Mouse (Mus musculus) cerebellum, adult 2 months (tissue): ENCODE measurements around the gene Acot1. TPM values are rescaled to one million over a fixed set of nuclear protein-coding genes. Genes with fewer than 3 reads are reported as not detected.
"Not testable (repeated sequence)": the region's sequence is repeated elsewhere in the genome, so short reads cannot be mapped to it uniquely, and the experiment has no call there.

Experiments
- DNase-seq, 2 experiments: peaks; one replicate each; pipeline ENCODE4 v3.0.0; 2021
- H3K27ac ChIP-seq: fragments of 200-500 bp; 2 replicates; pipeline ENCODE4 v1.5.1; 2012; ENCODE audit warnings: low read length, control low read depth, inconsistent platforms; ENCODE audit not compliant: insufficient read depth
- H3K27me3 ChIP-seq: fragments of 200-500 bp; 2 replicates; pipeline ENCODE4 v1.6.1; 2012; ENCODE audit warnings: inconsistent platforms, mild to moderate bottlenecking, low read length, moderate library complexity; ENCODE audit not compliant: control insufficient read depth, insufficient read depth
- H3K4me1 ChIP-seq: fragments of 200-500 bp; 2 replicates; pipeline ENCODE4 v1.6.1; 2011; ENCODE audit warnings: low read length; ENCODE audit not compliant: control insufficient read depth, insufficient read depth
- H3K4me3 ChIP-seq: fragments of 200-500 bp; replicated peaks from 2 replicates; pipeline ENCODE3; 2011; ENCODE audit warnings: mild to moderate bottlenecking, low read depth, low read length, control low read depth; ENCODE audit not compliant: insufficient read depth
- CTCF ChIP-seq: fragments of 200-500 bp; IDR thresholded peaks from 2 replicates; pipeline ENCODE4 v1.5.1; 2011; ENCODE audit warnings: low read depth, mild to moderate bottlenecking, control low read depth, low read length, moderate library complexity, borderline replicate concordance; ENCODE audit not compliant: insufficient read depth
- POLR2A ChIP-seq: fragments of 200-500 bp; IDR thresholded peaks from 2 replicates; pipeline ENCODE4 v1.6.1; 2011; ENCODE audit warnings: low read length, control low read depth, borderline replicate concordance; ENCODE audit not compliant: insufficient read depth
- WGBS: fragments of 180-500 bp; shearing (Covaris S2); methylation state at CpG from one replicate; pipeline ENCODE4 v1.1.7; 2018; 5-methylcytosine and 5-hydroxymethylcytosine counted together
- polyA plus RNA-seq: library from polyadenylated mRNA; depleted of rRNA; stranded (reverse); fragments of >200 nt; gene quantifications from 2 replicates; pipeline ENCODE4 v1.2.3, GENCODE M21; 2012

The Acot1 gene
- polyA plus RNA-seq, 1 experiment, result 18.2 TPM

GRCm38 (mm10) chr12:84023052-84023745 is 13.9 kb downstream of the Acot1 start:
- Histone ChIP-seq H3K4me3 (no peak overlapping the region), H3K27ac (no peak overlapping the region), H3K27me3 (no peaks in the 10 kb centered on the region), H3K4me1 (no peaks in the 10 kb centered on the region)
- no peak for DNase-seq
- TF ChIP-seq POLR2A (no peak), CTCF (no peak)
- WGBS, result 88% methylated on average over 9 of the region's 9 CpGs

GRCm38 (mm10) chr12:84025888-84026287 is 16.6 kb downstream of the Acot1 start:
- H3K4me3 ChIP-seq, result no peak overlapping the region
- 75% methylated on average over 7 of the region's 7 CpGs for WGBS
- H3K27ac ChIP-seq, result no peak overlapping the region
- TF ChIP-seq POLR2A, result no peak
- TF ChIP-seq CTCF, result no peak
- H3K4me1 ChIP-seq, result no peaks in the 10 kb centered on the region
- H3K27me3 ChIP-seq, result no peaks in the 10 kb centered on the region
- DNase-seq, result no peak

- H3K27me3 ChIP-seq, DNase-seq, H3K4me1 ChIP-seq, H3K27ac ChIP-seq, H3K4me3 ChIP-seq: not testable (repeated sequence)
- WGBS, result 51% methylated on average over 3 of the region's 3 CpGs
Measured at GRCm38 (mm10) chr12:84028328-84028727, 19.0 kb downstream of the Acot1 start.

- 100% methylated on average over 1 of the region's 1 CpGs for WGBS
- H3K27me3 ChIP-seq, H3K4me1 ChIP-seq, H3K27ac ChIP-seq, H3K4me3 ChIP-seq, DNase-seq: not testable (repeated sequence)
Measured at GRCm38 (mm10) chr12:84029043-84029442, 19.8 kb downstream of the Acot1 start.

GRCm38 (mm10) chr12:84030659-84031332 is 21.5 kb downstream of the Acot1 start:
- Histone ChIP-seq H3K27me3 (no peaks in the 10 kb centered on the region), H3K4me1 (no peaks in the 10 kb centered on the region), H3K27ac (no peak overlapping the region), H3K4me3 (no peak overlapping the region)
- TF ChIP-seq POLR2A, result no peak
- peak; percentile 91 for TF ChIP-seq CTCF
- 51% methylated on average over 4 of the region's 4 CpGs for WGBS
- peak; percentile 75 to 79 for DNase-seq

GRCm38 (mm10) chr12:84032854-84033253 is 23.6 kb downstream of the Acot1 start:
- 94% methylated on average over 4 of the region's 4 CpGs for WGBS
- H3K4me3 ChIP-seq, result no peak overlapping the region
- DNase-seq, result no peak
- H3K27me3 ChIP-seq, result no peaks in the 10 kb centered on the region
- no peak for TF ChIP-seq CTCF
- TF ChIP-seq POLR2A, result no peak
- no peaks in the 10 kb centered on the region for H3K4me1 ChIP-seq
- no peak overlapping the region for H3K27ac ChIP-seq

GRCm38 (mm10) chr12:84033302-84033701 is 24.0 kb downstream of the Acot1 start:
- H3K4me1 ChIP-seq, DNase-seq, H3K4me3 ChIP-seq, H3K27ac ChIP-seq, H3K27me3 ChIP-seq: not testable (repeated sequence)
- 82% methylated on average over 2 of the region's 2 CpGs for WGBS

- Histone ChIP-seq H3K27ac (no peak overlapping the region), H3K27me3 (no peaks in the 10 kb centered on the region), H3K4me1 (no peaks in the 10 kb centered on the region), H3K4me3 (no peak overlapping the region)
- TF ChIP-seq CTCF, result no peak
- no peak for TF ChIP-seq POLR2A
- no peak for DNase-seq
- WGBS, result 79% methylated on average over 4 of the region's 4 CpGs
Measured at GRCm38 (mm10) chr12:84034108-84034507, 24.8 kb downstream of the Acot1 start.

GRCm38 (mm10) chr12:84038241-84038640 is 29.0 kb downstream of the Acot1 start, which contains the start of gene Acot4:
Gene Acot4, plus strand, starts transcription at chr12:84038379.
- not testable (repeated sequence) for H3K4me1 ChIP-seq, H3K27me3 ChIP-seq, H3K27ac ChIP-seq
- peak within 1 kb of the TSS; percentile 62 for H3K4me3 ChIP-seq
- DNase-seq, result peak in 1 of 2 experiments; percentile 20
- WGBS, result 6% methylated on average over 32 of the region's 32 CpGs

- not testable (repeated sequence) for H3K27ac ChIP-seq, H3K27me3 ChIP-seq
- DNase-seq, result peak; percentile 51 to 60
Measured at GRCm38 (mm10) chr12:84038691-84039111, 29.4 kb downstream of the Acot1 start, which contains the start of gene Gm49366. Gene Gm49366, plus strand, starts transcription at chr12:84038935.

More at GRCm38 (mm10) chr12:84038691-84039111, 29.4 kb downstream of the Acot1 start, which contains the start of gene Gm49366:
- WGBS, result 1% methylated on average over 39 of the region's 39 CpGs
- peak within 1 kb of the TSS; percentile 62 for H3K4me3 ChIP-seq
- not testable (repeated sequence) for H3K4me1 ChIP-seq
